In the genomic region with DNA sequence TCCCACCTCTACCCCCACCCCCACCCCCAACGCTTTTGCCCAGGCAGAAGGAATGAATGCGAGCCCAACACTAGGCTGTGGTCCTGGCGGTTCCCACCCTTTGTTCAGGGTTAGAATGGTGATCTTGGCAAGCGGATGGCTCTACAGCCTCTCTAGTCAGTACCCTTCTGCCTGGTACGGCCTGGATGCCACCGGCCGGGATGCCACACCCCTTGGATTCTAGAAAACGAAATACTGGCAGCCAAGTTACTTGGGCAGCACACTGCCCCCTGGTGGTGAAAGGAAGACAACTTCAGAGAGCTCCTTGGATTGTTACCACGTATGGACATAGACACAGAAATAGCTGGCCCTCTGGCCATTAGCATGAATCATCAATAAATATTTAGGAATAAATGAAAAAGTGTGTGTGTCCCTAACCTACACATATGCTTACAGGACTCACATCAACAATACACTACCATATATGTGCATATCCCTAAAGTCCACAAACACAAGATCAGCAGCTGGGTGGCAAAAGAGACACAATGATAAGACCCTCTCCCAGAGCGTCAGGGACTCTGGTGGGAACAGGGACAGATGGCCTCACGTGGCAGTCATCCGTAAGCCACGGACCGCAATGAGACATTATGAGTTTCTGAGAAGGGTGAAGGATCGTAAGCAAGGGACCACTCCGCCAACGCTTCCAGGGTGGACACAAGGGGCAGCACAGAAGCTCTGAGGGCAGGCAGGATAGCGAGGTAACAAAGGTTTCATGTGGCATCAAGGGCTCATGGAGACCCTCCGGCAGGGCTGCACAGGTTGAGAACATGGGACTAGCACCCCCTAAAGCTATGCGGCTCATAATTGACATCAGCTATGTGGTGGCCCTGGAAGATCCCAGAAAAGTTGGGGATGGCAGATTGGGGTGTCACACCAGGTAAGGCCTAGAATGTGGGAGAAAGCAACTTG, we compare ENCODE assay signal across 1 mouse cellular context.
A peak's percentile ranks its signal among the peaks of the same experiment; 100 is the strongest.
TF ChIP-seq lines count a peak whose summit lies in the region.

No protein-coding gene starts in this region.

TF ChIP-seq in MEL, 35 proteins besides CTCF, POLR2A, EP300 and RAD21:
- no peak for TF ChIP-seq TCF12 (IDR thresholded peaks at IDR 0.05; ENCODE audit: low read depth, low read length)
- no peak for TF ChIP-seq UBTF (IDR thresholded peaks at IDR 0.05; ENCODE audit: borderline replicate concordance, insufficient read depth, low read depth, low read length)
- no peak for TF ChIP-seq ZC3H11A (IDR thresholded peaks at IDR 0.05; ENCODE audit: low read depth, low read length)
- TF ChIP-seq SMC3 (IDR thresholded peaks at IDR 0.05; ENCODE audit: low read depth, low read length), result peak; percentile 77
- TF ChIP-seq ZNF384 (IDR thresholded peaks at IDR 0.05; ENCODE audit: low read depth, low read length), result no peak
- TF ChIP-seq MYC (IDR thresholded peaks at IDR 0.05; ENCODE audit: low read depth, low read length), result 0 out of 2 replicates have a peak, but pooled peaks have one; percentile 0
- no peak for TF ChIP-seq KAT2A (conservative IDR thresholded peaks at IDR 0.05; ENCODE audit: low read depth, low read length)
- TF ChIP-seq ZMIZ1 (IDR thresholded peaks at IDR 0.05; ENCODE audit: low read depth, low read length), result no peak
- 0 out of 2 replicates have a peak, but pooled peaks have one; percentile 10 for TF ChIP-seq JUND (IDR thresholded peaks at IDR 0.05; ENCODE audit: low read depth, low read length)
- TF ChIP-seq MAX (IDR thresholded peaks at IDR 0.05; ENCODE audit: low read length), result no peak
- no peak for TF ChIP-seq E2F4 (IDR thresholded peaks at IDR 0.05; ENCODE audit: borderline replicate concordance, low read depth, low read length)
- TF ChIP-seq MAZ (IDR thresholded peaks at IDR 0.05; ENCODE audit: low read depth, low read length), result no peak; the same call in 1 of the 2 replicates
- TF ChIP-seq GABPA (IDR thresholded peaks at IDR 0.05; ENCODE audit: low read depth, low read length), result no peak
- TF ChIP-seq ELF1 (IDR thresholded peaks at IDR 0.05; ENCODE audit: low read depth, low read length), result no peak
- TF ChIP-seq CHD1 (IDR thresholded peaks at IDR 0.05; ENCODE audit: low read depth, low read length), result no peak
- TF ChIP-seq MEF2A (IDR thresholded peaks at IDR 0.05; ENCODE audit: extremely low read depth, insufficient replicate concordance, low read depth, low read length, poor library complexity, severe bottlenecking), result no peak
- no peak for TF ChIP-seq NRF1 (IDR thresholded peaks at IDR 0.05; ENCODE audit: insufficient read depth, low read depth, low read length, poor library complexity, severe bottlenecking)
- TF ChIP-seq NELFE (IDR thresholded peaks at IDR 0.05; ENCODE audit: low read depth, low read length), result 0 out of 2 replicates have a peak, but pooled peaks have one; percentile 5
- TF ChIP-seq MXI1 (IDR thresholded peaks at IDR 0.05; ENCODE audit: low read depth, low read length), result no peak
- TF ChIP-seq POLR2AphosphoS2 (IDR thresholded peaks at IDR 0.05; ENCODE audit: low read length), result no peak
- peak; percentile 54 for TF ChIP-seq SIN3A (IDR thresholded peaks at IDR 0.05; ENCODE audit: low read length)
- no peak for TF ChIP-seq GATA1 (IDR thresholded peaks at IDR 0.05; ENCODE audit: low read depth, low read length)
- TF ChIP-seq TBP (IDR thresholded peaks at IDR 0.05; ENCODE audit: low read depth, low read length), result no peak
- TF ChIP-seq TAL1 (IDR thresholded peaks at IDR 0.05; ENCODE audit: low read length), result no peak
- no peak for TF ChIP-seq MYB (IDR thresholded peaks at IDR 0.05; ENCODE audit: low read depth, low read length)
- no peak for TF ChIP-seq POLR2AphosphoS5 (IDR thresholded peaks at IDR 0.05; ENCODE audit: borderline replicate concordance, low read depth, low read length)
